Mouse (Mus musculus) spleen, embryonic (tissue): ENCODE data around the gene Gm11437.

Experiments
- CTCF ChIA-PET: fragments of 350-600 bp; sonication (Branson Sonifier 250); formaldehyde crosslinking; loops from one replicate; lab custom pipeline; 2022; lab: Charles Lee

Gene Gm11437

GRCm38 (mm10) chr11:84145201-84145798 lies 22.0 kb downstream of the Gm11437 start:
- CTCF ChIA-PET: no interaction called here

DNA sequence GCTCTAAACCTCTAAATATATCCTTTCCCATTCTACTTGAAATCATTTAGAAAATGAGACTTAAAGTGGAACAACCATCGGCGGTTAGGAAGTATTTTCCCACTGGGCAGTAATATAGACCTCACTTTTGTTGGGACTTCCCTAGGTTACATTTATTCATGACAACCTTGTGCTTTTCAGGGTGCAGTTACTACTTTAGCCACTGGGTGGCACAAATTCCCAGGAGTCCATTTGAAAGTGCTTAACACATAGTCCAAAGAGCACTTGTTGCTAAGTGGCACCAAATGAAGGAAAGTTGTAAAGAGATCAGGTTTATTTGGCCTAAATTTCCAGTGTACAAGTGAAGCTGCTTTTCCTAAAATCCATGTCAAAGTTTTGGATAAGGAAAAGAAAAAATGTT lies 25.5 kb downstream of the Gm11437 start:
- CTCF ChIA-PET: no interaction called here

DNA sequence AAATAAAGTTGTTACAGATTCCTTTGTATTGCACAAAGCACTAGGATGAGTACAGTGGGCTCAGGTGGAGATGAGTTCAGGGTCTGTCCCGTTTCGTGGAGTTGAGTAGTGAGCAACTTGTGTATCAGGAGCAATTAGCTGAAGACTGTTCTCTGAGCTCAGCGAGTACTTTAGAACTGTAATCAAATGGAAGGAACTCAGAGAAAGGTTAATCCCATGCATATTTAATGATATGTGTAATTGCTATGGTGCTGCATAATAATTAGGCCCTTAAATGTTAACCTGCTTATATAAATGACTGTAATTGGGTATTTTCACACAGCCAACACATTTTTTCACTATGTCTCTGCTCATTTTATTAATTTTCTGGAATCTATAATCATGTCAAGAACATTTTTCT lies 30.8 kb downstream of the Gm11437 start:
- CTCF ChIA-PET: no interaction called here

DNA sequence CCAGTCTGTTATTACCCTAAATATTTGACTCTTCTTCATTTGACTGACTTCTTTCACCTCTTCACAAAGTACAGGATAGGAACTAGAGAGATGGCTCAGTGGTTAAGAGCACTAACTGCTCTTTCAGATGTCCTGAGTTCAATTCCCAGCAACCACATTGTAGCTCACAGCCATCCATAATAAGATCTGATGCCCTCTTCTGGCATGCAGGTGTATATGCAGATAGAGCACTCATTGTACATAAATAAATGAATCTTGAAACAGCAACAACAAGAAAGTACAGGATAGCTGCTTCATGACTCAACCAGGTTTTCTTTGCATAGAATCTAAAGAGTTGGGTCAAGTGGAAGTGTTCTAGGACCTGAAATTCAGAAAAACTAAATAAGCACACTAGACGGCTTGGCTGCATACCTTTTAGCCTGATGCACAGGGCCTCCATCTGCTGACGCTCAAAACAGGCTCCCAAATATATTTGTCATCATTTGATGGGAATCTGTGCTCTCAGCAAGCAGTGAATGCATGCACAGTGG lies 32.9 kb downstream of the Gm11437 start:
- CTCF ChIA-PET: interaction anchor here (0.6 to 0.7 kb wide), 2 partner anchors 48 to 1670 kb away, joined by 5 to 7 read pairs; no protein-coding TSS in a partner anchor

DNA sequence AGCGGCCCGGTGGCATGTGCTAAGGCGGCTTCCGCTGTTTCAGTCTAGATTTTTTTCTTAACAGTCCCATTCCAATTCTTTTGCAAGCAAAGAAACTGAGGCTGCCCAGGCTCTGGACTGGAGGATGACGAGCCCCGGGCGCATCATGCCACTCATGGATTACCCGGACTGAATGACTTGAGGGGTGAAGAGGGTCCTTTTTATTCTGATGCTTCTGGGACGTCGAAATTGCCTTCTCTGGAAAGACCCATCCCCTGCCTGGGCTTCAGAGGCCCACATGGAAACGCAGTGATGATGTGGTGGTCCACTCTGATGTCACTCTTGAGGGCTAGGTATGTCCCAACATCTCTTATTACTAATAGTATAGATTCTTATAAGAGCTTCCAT lies 37.5 kb downstream of the Gm11437 start:
- CTCF ChIA-PET: no interaction called here

DNA sequence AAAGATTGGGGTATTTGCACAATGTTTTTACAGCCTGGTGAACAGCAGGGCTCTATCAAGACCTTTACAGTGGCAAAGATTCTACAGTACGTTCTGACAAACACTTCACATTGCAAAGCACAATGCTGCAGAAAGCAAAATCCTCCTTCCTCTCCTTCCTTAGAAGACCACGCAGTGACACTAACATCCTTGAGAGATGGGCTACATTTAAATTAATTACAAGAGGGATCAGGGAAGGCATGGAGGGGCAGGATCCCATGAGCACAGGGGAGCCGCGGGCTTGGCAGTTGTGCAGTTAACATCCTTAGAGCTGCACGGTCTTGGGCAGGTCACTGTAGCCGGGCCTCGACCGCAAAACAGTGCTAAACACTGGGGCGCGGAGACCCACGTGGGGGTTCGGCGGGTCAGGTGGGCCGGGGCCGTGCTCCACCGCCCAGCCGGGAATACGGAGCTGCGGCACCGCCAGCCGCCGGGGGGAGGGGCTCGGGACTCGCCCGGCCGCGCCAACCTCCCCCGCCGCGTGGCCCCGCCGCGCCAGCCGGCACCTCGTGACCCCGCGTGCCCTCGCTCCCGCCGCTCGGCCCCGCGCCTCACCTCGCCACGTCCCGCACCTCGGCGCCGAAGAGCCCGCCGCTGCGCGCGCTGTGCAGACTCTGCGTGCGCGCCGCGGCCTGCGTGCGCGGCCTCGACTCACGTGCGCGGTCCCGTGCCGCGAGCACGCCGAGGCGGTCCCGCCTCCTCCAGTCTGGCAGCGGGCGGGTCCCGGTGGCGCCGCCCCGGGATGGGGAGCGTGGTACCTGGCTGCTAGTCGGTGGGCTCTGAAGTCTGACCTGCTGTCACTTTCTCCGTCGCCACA lies 38.1 kb downstream of the Gm11437 start, which contains the start of the genes Tada2a and Acaca:
Gene Tada2a (minus strand): TSS at position 658 of the 856 bp plus-strand sequence.
Gene Acaca (plus strand): TSS at position 730 of the 856 bp plus-strand sequence.
- CTCF ChIA-PET: no interaction called here

GRCm38 (mm10) chr11:84127977-84128376 lies 39.3 kb downstream of the Gm11437 start:
- CTCF ChIA-PET: no interaction called here

DNA sequence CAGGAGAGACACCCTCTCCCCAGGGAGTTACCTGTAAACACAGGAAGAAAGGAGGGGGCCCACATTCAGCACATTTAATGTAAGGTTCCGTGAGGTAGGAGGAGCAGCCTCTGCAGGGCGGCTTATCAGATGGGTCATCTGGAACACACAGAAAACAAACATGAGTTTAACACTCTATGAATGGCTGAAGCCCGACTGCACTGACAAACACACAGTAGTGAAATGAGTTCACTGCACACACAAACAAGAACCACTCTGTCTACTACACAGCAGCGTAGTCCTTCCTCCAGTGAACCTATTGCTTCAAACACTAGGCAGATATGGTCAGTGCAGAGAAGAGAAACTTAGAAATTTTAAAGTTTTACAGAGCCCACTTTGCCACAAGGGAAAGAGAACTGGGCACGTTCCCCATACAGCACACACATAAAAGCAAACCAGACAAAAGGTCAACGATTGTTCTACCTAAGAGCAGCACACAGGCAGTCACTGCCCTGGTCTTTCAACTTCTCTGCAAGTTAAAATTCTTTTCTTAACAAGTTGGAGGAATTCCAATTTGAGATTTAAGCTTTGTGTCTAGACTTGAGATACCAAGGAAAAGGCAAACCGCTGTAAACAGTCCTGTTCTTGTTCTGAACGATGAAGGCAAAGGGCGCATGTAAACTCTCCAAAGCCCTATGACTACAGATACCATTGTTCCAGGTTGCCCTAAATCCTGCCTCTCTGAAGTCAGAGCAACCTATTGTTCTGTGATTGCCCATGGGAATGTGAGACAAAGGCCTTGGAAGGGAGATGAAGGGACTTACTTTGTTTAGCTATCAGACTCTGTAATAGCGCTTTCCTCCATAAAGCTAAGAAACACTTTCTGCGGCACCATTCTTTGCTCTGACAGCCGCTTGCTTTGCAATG lies 46.0 kb downstream of the Gm11437 start:
- CTCF ChIA-PET: no interaction called here

DNA sequence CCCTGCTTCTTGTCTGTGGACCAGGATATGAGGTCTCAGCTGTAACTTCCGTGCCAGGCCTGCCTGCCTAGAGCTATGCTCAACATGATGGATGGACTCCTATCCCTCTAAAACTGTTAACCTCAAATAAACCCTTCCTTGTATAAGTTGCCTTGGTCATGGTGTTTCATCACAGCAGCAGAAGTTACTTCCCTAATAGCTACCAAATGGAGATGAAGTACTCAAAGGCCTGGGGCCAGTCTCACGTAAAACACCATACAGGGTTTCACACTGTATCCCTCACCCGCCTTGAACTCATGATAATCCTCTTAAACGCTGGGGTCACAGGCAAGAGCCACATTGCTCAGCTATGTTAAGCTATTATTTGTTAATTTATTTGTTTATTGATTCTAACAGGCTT lies 49.8 kb downstream of the Gm11437 start:
- CTCF ChIA-PET: no interaction called here

- CTCF ChIA-PET: interaction anchor here (0.7 kb wide), 1 partner anchor 111 kb away, joined by 3 read pairs; no protein-coding TSS in a partner anchor
These were observed 51.1 kb downstream of the Gm11437 start for GRCm38 (mm10) chr11:84116221-84116620.

GRCm38 (mm10) chr11:84115646-84116045 lies 51.6 kb downstream of the Gm11437 start:
- CTCF ChIA-PET: no interaction called here

DNA sequence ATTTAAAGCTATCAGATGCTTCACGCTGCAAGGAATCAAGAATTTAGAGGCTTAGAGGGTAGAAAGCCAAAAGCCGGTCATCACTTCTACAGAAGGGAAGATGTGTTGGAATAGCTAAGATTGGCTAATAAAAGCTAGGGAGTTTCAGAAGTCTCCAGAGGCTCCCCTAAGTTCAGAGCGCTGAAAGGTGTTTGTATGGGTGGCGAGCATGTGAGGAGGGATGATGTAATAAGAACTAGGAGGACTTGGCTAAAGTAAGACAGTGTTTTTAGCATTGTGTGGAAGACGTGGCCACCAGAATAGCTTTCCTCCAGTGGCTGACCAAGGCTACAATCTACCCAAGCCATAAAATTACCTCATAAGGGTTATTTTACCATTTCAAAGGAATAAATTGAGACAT lies 53.7 kb downstream of the Gm11437 start:
- CTCF ChIA-PET: no interaction called here

DNA sequence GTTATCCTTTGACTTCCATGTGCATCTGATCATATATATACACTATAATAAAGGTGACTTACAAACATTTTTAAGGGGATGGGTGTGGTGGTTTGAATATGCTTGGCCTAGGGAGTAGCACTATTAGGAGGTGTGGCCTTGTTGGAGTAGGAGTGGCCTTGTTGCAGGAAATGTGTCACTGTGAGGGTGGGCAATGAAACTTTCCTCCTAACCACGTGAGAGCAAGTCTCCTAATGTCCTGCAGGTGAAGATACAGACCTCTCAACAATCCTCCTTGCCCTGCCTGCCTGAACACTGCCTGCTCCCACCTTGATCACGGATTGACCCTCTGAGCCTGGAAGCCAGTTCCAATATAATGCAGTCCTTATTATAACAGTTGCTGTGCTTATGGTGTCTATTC lies 60.1 kb downstream of the Gm11437 start:
- CTCF ChIA-PET: no interaction called here

DNA sequence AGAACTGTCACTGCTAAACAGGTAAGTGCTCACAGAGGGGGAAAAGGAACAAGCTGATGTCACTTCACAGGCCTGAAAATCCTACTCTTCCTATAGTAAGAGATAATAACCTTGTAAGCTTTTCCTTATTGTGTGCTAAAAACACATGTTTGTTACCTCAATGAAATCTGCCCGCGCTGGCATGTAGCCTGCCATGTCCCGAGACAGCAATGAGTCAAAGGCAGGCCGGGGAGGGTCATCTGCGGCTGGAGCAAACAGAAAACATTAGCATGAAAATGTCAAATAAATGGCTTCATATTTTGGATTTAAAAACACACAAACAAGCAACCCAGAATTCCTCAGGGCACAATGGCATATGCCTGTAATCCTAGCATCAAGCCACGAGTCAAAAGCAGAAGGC lies 63.2 kb downstream of the Gm11437 start:
- CTCF ChIA-PET: no interaction called here

GRCm38 (mm10) chr11:84101182-84101581 lies 66.1 kb downstream of the Gm11437 start:
- CTCF ChIA-PET: no interaction called here
